11 mouse cellular contexts compared by ENCODE assay signal in genomic region chr8:3429966-3430365, GRCm38 (mm10). TPM values are rescaled to one million over a fixed set of nuclear protein-coding genes. Genes with fewer than 3 reads are reported as not detected.
DNase-seq lines count a peak whose midpoint lies in the region; ATAC-seq and TF ChIP-seq lines count a peak whose summit lies in the region.
"Had no signal": no experiment of that assay in that cellular context is flagged by ENCODE, and none has a peak within 500 bp of the region (broad histone marks: within the 10 kb centered on the region; RNA-seq: fewer than 3 reads in every experiment).

No protein-coding gene starts in this region.

- peaks cover 26% of the 10 kb centered on the region for H3K36me3 ChIP-seq in midbrain, postnatal 0 days (ENCODE audit: insufficient read depth, low read length)

- no peaks in the 10 kb centered on the region for H3K27me3 ChIP-seq in midbrain, postnatal 0 days (ENCODE audit: insufficient read depth, low read length)

- no peak overlapping the region for H3K4me3 ChIP-seq in midbrain, postnatal 0 days (ENCODE audit: low read depth, low read length)

- H3K4me2 ChIP-seq in midbrain, postnatal 0 days (ENCODE audit: low read depth, low read length, poor library complexity, severe bottlenecking): no peak overlapping the region

- no peaks in the 10 kb centered on the region for H3K4me1 ChIP-seq in midbrain, postnatal 0 days (ENCODE audit: insufficient read depth, low read length)

- peak; percentile 56 to 68 for DNase-seq in heart, postnatal 10 days
- DNase-seq in heart, postnatal 25 days (ENCODE audit: low spot score): no peak
- DNase-seq in adrenal gland, adult 8-10 months: peak; percentile 61
- DNase-seq in fat pad, adult 2 months (ENCODE audit: extremely low read depth, low read depth, low spot score): peak; percentile 59
- peak; percentile 58 for DNase-seq in lung, postnatal 14 days
- DNase-seq in T-cell, adult 2 months (ENCODE audit: low spot score): no peak
- no peak for DNase-seq in midbrain, postnatal 0 days (ENCODE audit: low spot score)
- no peak for DNase-seq in thymus, postnatal 10 days (ENCODE audit: low spot score in 2 of 2)
- DNase-seq: right cerebral cortex, adult 18-20 months had no signal

- no peak overlapping the region for H3K27ac ChIP-seq in midbrain, postnatal 0 days (ENCODE audit: low read depth, low read length)

- TF ChIP-seq CTCF in midbrain, postnatal 0 days (IDR thresholded peaks at IDR 0.05): no peak

- H3K9ac ChIP-seq in midbrain, postnatal 0 days (replicated peaks; ENCODE audit: low read length, poor library complexity, severe bottlenecking): no peak overlapping the region

- no peaks in the 10 kb centered on the region for H3K9me3 ChIP-seq in midbrain, postnatal 0 days (ENCODE audit: low read length)

- intact Hi-C loops in heart, postnatal 10 days (cut with DNase I): loop anchor here (2.0 kb wide), 1 partner anchor 37 kb away; the partner anchor contains the start of gene Arhgef18
- intact Hi-C loops in heart, postnatal 25 days (cut with DNase I): no loop called here

- 69% methylated on average over 2 of the region's 2 CpGs for WGBS in midbrain, postnatal 0 days

- ATAC-seq in midbrain, postnatal 0 days (ENCODE audit: low FRiP score): no peak

RNA-seq across cellular contexts. Expression of gene Arhgef18, which starts 37.2 kb away (rescaled TPM):
- 10 to 100 TPM; 19.6 to 22.7 TPM for total RNA-seq in heart, postnatal 10 days (2021)
- total RNA-seq in heart, postnatal 25 days (2021): 10 to 100 TPM; 20.0 to 20.3 TPM
- total RNA-seq in adrenal gland, adult 8-10 months (2022): 10 to 100 TPM; 44.6 to 48.1 (median 47.0) TPM
- 34.3 and 46.0 TPM in 2 replicates for total RNA-seq in midbrain, postnatal 0 days (2014; rRNA removed)
- 6.8 and 7.2 TPM in 2 replicates for polyA plus RNA-seq in midbrain, postnatal 0 days (2015; fragmentation: Nextera tagmentation; extraction: Ambion mirVana)

RNA-seq across cellular contexts. Expression of gene Pex11g, which starts 37.5 kb away (rescaled TPM):
- 1 to 10 TPM; 4.4 to 5.5 TPM for total RNA-seq in heart, postnatal 10 days (2021)
- total RNA-seq in heart, postnatal 25 days (2021): 1 to 10 TPM; 3.2 to 3.4 TPM
- total RNA-seq in adrenal gland, adult 8-10 months (2022): 10 to 100 TPM; 10.4 to 20.2 (median 12.1) TPM
- total RNA-seq in midbrain, postnatal 0 days (2014; rRNA removed): 1.8 and 2.2 TPM in 2 replicates
- polyA plus RNA-seq in midbrain, postnatal 0 days (2015; fragmentation: Nextera tagmentation; extraction: Ambion mirVana): 3.1 and 3.6 TPM in 2 replicates

RNA-seq across cellular contexts. Expression of gene Tex45, which starts 40.7 kb away (rescaled TPM):
- under 1 TPM in 1 of 2 experiments, not detected in 1; 0.17 TPM for total RNA-seq in heart, postnatal 10 days (2021)
- not detected for total RNA-seq in heart, postnatal 25 days (2021)
- total RNA-seq in adrenal gland, adult 8-10 months (2022): under 1 TPM in 2 of 4 experiments, not detected in 2; 0.28 to 0.46 TPM
- 0.47 and 0.55 TPM in 2 replicates for total RNA-seq in midbrain, postnatal 0 days (2014; rRNA removed)
- polyA plus RNA-seq in midbrain, postnatal 0 days (2015; fragmentation: Nextera tagmentation; extraction: Ambion mirVana): 0.64 and 0.68 TPM in 2 replicates
- total RNA-seq: common myeloid progenitor, adult 5-6 weeks had no signal
- polyA plus RNA-seq: heart, embryonic 14.5 days had no signal

Comparison
In these comparisons a context has a peak if more than half of its experiments do, and no peak if none do; other contexts are left out.
1. DNase-seq: peak in heart, postnatal 10 days (2 of 2), adrenal gland, adult 8-10 months (single experiment), fat pad, adult 2 months (single experiment) and lung, postnatal 14 days (single experiment); none in heart, postnatal 25 days (single experiment), T-cell, adult 2 months (single experiment), midbrain, postnatal 0 days (single experiment) and thymus, postnatal 10 days (0 of 2).